Mouse (Mus musculus): Measurements from ENCODE around the gene Golph3l.
"Not testable (repeated sequence)": the region's sequence is repeated elsewhere in the genome, so short reads cannot be mapped to it uniquely, and the experiment has no call there.

- TF ChIP-seq CTCF, POLR2A (IDR thresholded peaks at IDR 0.05; ENCODE audit: extremely low read depth, insufficient read depth, low read length): not testable (repeated sequence)
These were observed 33.7 kb downstream of the Golph3l start for GRCm38 (mm10) chr3:95622421-95622820.

Data from cortical plate, adult 2 months (tissue).